Mouse (Mus musculus) heart, adult 2 months (tissue): Measurements from ENCODE around the gene Olig1.

Experiments
- CTCF ChIP-seq: fragments of 200-600 bp; IDR thresholded peaks from 2 replicates; pipeline ENCODE4 v1.8.1; 2022; ENCODE audit warnings: antibody characterized with exemption, mild to moderate bottlenecking, moderate library complexity
- POLR2A ChIP-seq: fragments of 200-500 bp; IDR thresholded peaks from 2 replicates; pipeline ENCODE4 v1.6.1; 2011; ENCODE audit warnings: mild to moderate bottlenecking, low read depth, low read length, control low read depth; ENCODE audit not compliant: insufficient read depth

- TF ChIP-seq POLR2A, result no peak
- TF ChIP-seq CTCF, result no peak
Measured at GRCm38 (mm10) chr16:91226883-91227759, 42.5 kb upstream of the Olig1 start.
